ENCODE assay signal across 11 mouse cellular contexts in genomic region chr15:96568271-96568982, GRCm38 (mm10).
DNase-seq lines count a peak whose midpoint lies in the region; ATAC-seq and TF ChIP-seq lines count a peak whose summit lies in the region.
"Had no signal": no experiment of that assay in that cellular context is flagged by ENCODE, and none has a peak within 500 bp of the region (broad histone marks: within the 10 kb centered on the region; RNA-seq: fewer than 3 reads in every experiment).

No protein-coding gene starts in this region.

- no peaks in the 10 kb centered on the region for H3K9me3 ChIP-seq in heart, postnatal 0 days (replicated peaks; ENCODE audit: control insufficient read depth, low read length)
- no peaks in the 10 kb centered on the region for H3K9me3 ChIP-seq in stomach, postnatal 0 days (ENCODE audit: control insufficient read depth, low read length)

- H3K4me1 ChIP-seq in heart, postnatal 0 days (ENCODE audit: control insufficient read depth, insufficient read depth), result peaks cover 20% of the 10 kb centered on the region
- no peaks in the 10 kb centered on the region; the same call in 1 of the 2 replicates for H3K4me1 ChIP-seq in stomach, postnatal 0 days (replicated peaks; ENCODE audit: control insufficient read depth, insufficient read depth)

- DNase-seq in urinary bladder, postnatal 14 days (ENCODE audit: low spot score), result peak; percentile 44
- DNase-seq in urinary bladder, adult 18-20 months (ENCODE audit: low spot score in 2 of 2), result no peak
- peak; percentile 67 for DNase-seq in heart, postnatal 0 days (ENCODE audit: low spot score)
- DNase-seq in kidney, postnatal 4 days, result peak; percentile 33 to 61
- DNase-seq in stomach, postnatal 0 days (ENCODE audit: low spot score), result peak; percentile 82
- no peak for DNase-seq in embryo, embryonic 10 days (ENCODE audit: low spot score)
- no peak for DNase-seq in layer of hippocampus, adult 11-12 months (ENCODE audit: low spot score)
- DNase-seq in thymus, postnatal 10 days (ENCODE audit: low spot score in 2 of 2), result no peak
- DNase-seq: cerebellum, adult 11-12 months had no signal

- peak; percentile 90 for ATAC-seq in heart, postnatal 0 days (ENCODE audit: insufficient read depth, low read depth)
- peak; percentile 88 for ATAC-seq in stomach, postnatal 0 days (ENCODE audit: low FRiP score, low TSS enrichment)
- ATAC-seq: Patski had no signal

- TF ChIP-seq EP300 in heart, postnatal 0 days (IDR thresholded peaks at IDR 0.05; ENCODE audit: low read depth), result no peak
- TF ChIP-seq EP300 in stomach, postnatal 0 days (optimal IDR thresholded peaks at IDR 0.05), result no peak

- H3K27me3 ChIP-seq in heart, postnatal 0 days (ENCODE audit: control insufficient read depth, insufficient read depth, low read length), result no peaks in the 10 kb centered on the region
- H3K27me3 ChIP-seq in stomach, postnatal 0 days (ENCODE audit: control insufficient read depth, insufficient read depth, low read length), result no peaks in the 10 kb centered on the region
- H3K27me3 ChIP-seq: megakaryocyte, embryonic 14.5 days; Patski had no signal

- no peaks in the 10 kb centered on the region for H3K36me3 ChIP-seq in heart, postnatal 0 days (replicated peaks; ENCODE audit: control insufficient read depth, insufficient read depth, low read length)
- no peaks in the 10 kb centered on the region for H3K36me3 ChIP-seq in stomach, postnatal 0 days (ENCODE audit: control insufficient read depth, insufficient read depth, low read length)

- no peak overlapping the region for H3K4me2 ChIP-seq in heart, postnatal 0 days (ENCODE audit: low read depth, low read length)
- H3K4me2 ChIP-seq in stomach, postnatal 0 days (replicated peaks; ENCODE audit: low read depth), result no peak overlapping the region

- peak overlapping the region; percentile 76 for H3K27ac ChIP-seq in heart, postnatal 0 days (ENCODE audit: low read depth)
- H3K27ac ChIP-seq in stomach, postnatal 0 days (replicated peaks), result peak overlapping the region; percentile 84

- 49% methylated on average over 13 of the region's 13 CpGs for WGBS in heart, postnatal 0 days
- 44% methylated on average over 13 of the region's 13 CpGs for WGBS in stomach, postnatal 0 days

- H3K9ac ChIP-seq in heart, postnatal 0 days (replicated peaks; ENCODE audit: low read depth, low read length), result no peak overlapping the region
- H3K9ac ChIP-seq in stomach, postnatal 0 days (ENCODE audit: low read length), result no peak overlapping the region

- TF ChIP-seq CTCF in heart, postnatal 0 days (IDR thresholded peaks at IDR 0.05; ENCODE audit: low read depth), result no peak
- no peak for TF ChIP-seq CTCF in stomach, postnatal 0 days (IDR thresholded peaks at IDR 0.05; ENCODE audit: low read depth)

- no peak overlapping the region for H3K4me3 ChIP-seq in heart, postnatal 0 days (ENCODE audit: low read depth, low read length)
- H3K4me3 ChIP-seq in stomach, postnatal 0 days (ENCODE audit: low read depth, low read length), result no peak overlapping the region
- H3K4me3 ChIP-seq: megakaryocyte, embryonic 14.5 days had no signal

Comparison
In these comparisons a context has a peak if more than half of its experiments do, and no peak if none do; other contexts are left out.
1. DNase-seq: peak in urinary bladder, postnatal 14 days (single experiment), heart, postnatal 0 days (single experiment), kidney, postnatal 4 days (2 of 2) and stomach, postnatal 0 days (single experiment); none in urinary bladder, adult 18-20 months (0 of 2), embryo, embryonic 10 days (single experiment), layer of hippocampus, adult 11-12 months (single experiment) and thymus, postnatal 10 days (0 of 2).